ENCODE assay signal across 17 mouse cellular contexts in genomic region chr17:85628811-85629210, GRCm38 (mm10). TPM values are rescaled to one million over a fixed set of nuclear protein-coding genes. Genes with fewer than 3 reads are reported as not detected.
DNase-seq lines count a peak whose midpoint lies in the region; ATAC-seq lines count a peak whose summit lies in the region.
"Had no signal": no experiment of that assay in that cellular context is flagged by ENCODE, and none has a peak within 500 bp of the region (broad histone marks: within the 10 kb centered on the region; RNA-seq: fewer than 3 reads in every experiment).

No protein-coding gene starts in this region.

- WGBS in neural tube, embryonic 11.5 days = 12% methylated on average over 7 of the region's 8 CpGs
- WGBS in embryonic facial prominence, embryonic 15.5 days = 17% methylated on average over 8 of the region's 8 CpGs
- 3% methylated on average over 8 of the region's 8 CpGs for WGBS in hindbrain, embryonic 16.5 days

- no peaks in the 10 kb centered on the region for H3K36me3 ChIP-seq in neural tube, embryonic 11.5 days (ENCODE audit: control insufficient read depth, insufficient read depth, low read length)
- H3K36me3 ChIP-seq in embryonic facial prominence, embryonic 15.5 days = no peaks in the 10 kb centered on the region
- H3K36me3 ChIP-seq in hindbrain, embryonic 16.5 days (ENCODE audit: control insufficient read depth, insufficient read depth, low read length) = no peaks in the 10 kb centered on the region
- H3K36me3 ChIP-seq: liver, embryonic 15.5 days had no signal

- H3K4me3 ChIP-seq in neural tube, embryonic 11.5 days (ENCODE audit: low read depth, low read length) = no peak overlapping the region
- no peak overlapping the region for H3K4me3 ChIP-seq in embryonic facial prominence, embryonic 15.5 days (replicated peaks)
- no peak overlapping the region for H3K4me3 ChIP-seq in hindbrain, embryonic 16.5 days (ENCODE audit: low read length)
- H3K4me3 ChIP-seq: liver, embryonic 15.5 days had no signal

- H3K9me3 ChIP-seq in neural tube, embryonic 11.5 days (ENCODE audit: control insufficient read depth, low read length) = no peaks in the 10 kb centered on the region
- H3K9me3 ChIP-seq in embryonic facial prominence, embryonic 15.5 days (replicated peaks) = no peaks in the 10 kb centered on the region
- H3K9me3 ChIP-seq in hindbrain, embryonic 16.5 days (ENCODE audit: control insufficient read depth, low read length) = no peaks in the 10 kb centered on the region
- H3K9me3 ChIP-seq: liver, embryonic 15.5 days had no signal

- peaks cover 90% of the 10 kb centered on the region for H3K27me3 ChIP-seq in neural tube, embryonic 11.5 days (ENCODE audit: control insufficient read depth, insufficient read depth, low read length)
- peaks cover 89% of the 10 kb centered on the region for H3K27me3 ChIP-seq in embryonic facial prominence, embryonic 15.5 days
- H3K27me3 ChIP-seq in hindbrain, embryonic 16.5 days (replicated peaks; ENCODE audit: control insufficient read depth, insufficient read depth, low read length) = peaks cover 67% of the 10 kb centered on the region

- no peak for DNase-seq in neural tube, embryonic 11.5 days (ENCODE audit: low spot score)
- no peak for DNase-seq in neural tube, embryonic 10.5 days (ENCODE audit: extremely low spot score, low spot score)
- peak; percentile 96 for DNase-seq in retina, embryonic 14.5 days (ENCODE audit: low spot score)
- no peak for DNase-seq in urinary bladder, postnatal 10 days (ENCODE audit: low spot score)
- DNase-seq in layer of hippocampus, adult 11-12 months (ENCODE audit: low spot score) = no peak
- DNase-seq in adrenal gland, postnatal 4 days (ENCODE audit: low spot score in 2 of 2) = no peak
- DNase-seq: cerebellum, adult 11-12 months; heart, adult 18-20 months; heart, postnatal 36 days; kidney, adult 18-20 months had no signal

- no peak overlapping the region for H3K27ac ChIP-seq in neural tube, embryonic 11.5 days (ENCODE audit: low read depth, low read length)
- H3K27ac ChIP-seq in embryonic facial prominence, embryonic 15.5 days (replicated peaks) = no peak overlapping the region
- H3K27ac ChIP-seq in hindbrain, embryonic 16.5 days (ENCODE audit: low read depth, low read length) = no peak overlapping the region
- H3K27ac ChIP-seq: liver, embryonic 15.5 days had no signal

- no peak overlapping the region for H3K9ac ChIP-seq in neural tube, embryonic 11.5 days (ENCODE audit: low read length)
- H3K9ac ChIP-seq in embryonic facial prominence, embryonic 15.5 days = no peak overlapping the region
- no peak overlapping the region for H3K9ac ChIP-seq in hindbrain, embryonic 16.5 days (ENCODE audit: low read depth, low read length)
- H3K9ac ChIP-seq: liver, embryonic 15.5 days had no signal

- ATAC-seq in neural tube, embryonic 11.5 days (ENCODE audit: insufficient read depth, low FRiP score, low TSS enrichment) = peak; percentile 46
- ATAC-seq in embryonic facial prominence, embryonic 15.5 days (ENCODE audit: insufficient number of reproducible peaks, low FRiP score, low TSS enrichment, low read depth) = 0 out of 2 replicates have a peak, but pooled peaks have one; percentile 6
- ATAC-seq in hindbrain, embryonic 16.5 days = peak; percentile 61
- ATAC-seq: Patski had no signal

- H3K4me1 ChIP-seq in neural tube, embryonic 11.5 days (ENCODE audit: control insufficient read depth, insufficient read depth, low read length) = no peaks in the 10 kb centered on the region
- no peaks in the 10 kb centered on the region for H3K4me1 ChIP-seq in embryonic facial prominence, embryonic 15.5 days
- no peaks in the 10 kb centered on the region for H3K4me1 ChIP-seq in hindbrain, embryonic 16.5 days (ENCODE audit: control insufficient read depth, insufficient read depth, low read depth, low read length)
- H3K4me1 ChIP-seq: liver, embryonic 15.5 days had no signal

- no peak overlapping the region for H3K4me2 ChIP-seq in neural tube, embryonic 11.5 days (ENCODE audit: low read depth)
- no peak overlapping the region for H3K4me2 ChIP-seq in embryonic facial prominence, embryonic 15.5 days (replicated peaks)
- H3K4me2 ChIP-seq in hindbrain, embryonic 16.5 days (ENCODE audit: low read length) = no peak overlapping the region
- H3K4me2 ChIP-seq: liver, embryonic 15.5 days had no signal

RNA-seq across cellular contexts. Expression of gene Six3, which starts 15.4 kb away (rescaled TPM):
- 0.13 and 0.19 TPM in 2 replicates for polyA plus RNA-seq in neural tube, embryonic 11.5 days (2014; fragmentation: Nextera tagmentation; extraction: Ambion mirVana)
- 6.0 and 6.6 TPM in 2 replicates for polyA plus RNA-seq in embryonic facial prominence, embryonic 15.5 days (2015; fragmentation: Nextera tagmentation; extraction: Ambion mirVana)
- polyA plus RNA-seq in hindbrain, embryonic 16.5 days (2015; fragmentation: Nextera tagmentation; extraction: Ambion mirVana) = 0.06 and 2.1 TPM in 2 replicates
- total RNA-seq in adrenal gland, postnatal 4 days (2021) = not detected
- total RNA-seq: heart, adult 18-20 months; heart, postnatal 36 days; monocyte, adult 5-6 weeks had no signal
- polyA plus RNA-seq: limb, embryonic 11.5 days; liver, embryonic 15.5 days; testis, adult 2 months had no signal

RNA-seq across cellular contexts. Expression of gene Six2, which starts 59.3 kb away (rescaled TPM):
- polyA plus RNA-seq in neural tube, embryonic 11.5 days (2014; fragmentation: Nextera tagmentation; extraction: Ambion mirVana) = 1.5 and 2.1 TPM in 2 replicates
- polyA plus RNA-seq in embryonic facial prominence, embryonic 15.5 days (2015; fragmentation: Nextera tagmentation; extraction: Ambion mirVana) = 8.2 and 10.7 TPM in 2 replicates
- 0.36 and 0.51 TPM in 2 replicates for polyA plus RNA-seq in hindbrain, embryonic 16.5 days (2015; fragmentation: Nextera tagmentation; extraction: Ambion mirVana)
- total RNA-seq in adrenal gland, postnatal 4 days (2021) = under 1 TPM; 0.28 to 0.50 TPM
- total RNA-seq: monocyte, adult 5-6 weeks had no signal
- polyA plus RNA-seq: liver, embryonic 15.5 days; Patski had no signal

Comparison
In these comparisons a context has a peak if more than half of its experiments do, and no peak if none do; other contexts are left out.
1. ATAC-seq: peak in every context shown above with its lines; median percentile 61 in hindbrain, embryonic 16.5 days; 46 in neural tube, embryonic 11.5 days; 6 in embryonic facial prominence, embryonic 15.5 days.